Mouse (Mus musculus) gastrocnemius, postnatal 36 days (tissue): ENCODE data around the gene Arap1. TPM values are rescaled to one million over a fixed set of nuclear protein-coding genes. Genes with fewer than 3 reads are reported as not detected.

Source experiments
- DNase-seq, 2 experiments: peaks; one replicate each; pipeline ENCODE4 v3.0.0; 2022
- intact Hi-C: fragments of 180-260 bp; cut with DNase I; formaldehyde crosslinking; loops from one replicate; pipeline ENCODE4 v1.15.1; 2025
- total RNA-seq, 2 experiments: library from RNA; stranded (reverse); gene quantifications; 2 replicates each; pipeline ENCODE4 v1.2.3; 2021

The Arap1 gene
- total RNA-seq, 2 experiments from 2014 or later, result 15.6 to 25.5 TPM

DNA sequence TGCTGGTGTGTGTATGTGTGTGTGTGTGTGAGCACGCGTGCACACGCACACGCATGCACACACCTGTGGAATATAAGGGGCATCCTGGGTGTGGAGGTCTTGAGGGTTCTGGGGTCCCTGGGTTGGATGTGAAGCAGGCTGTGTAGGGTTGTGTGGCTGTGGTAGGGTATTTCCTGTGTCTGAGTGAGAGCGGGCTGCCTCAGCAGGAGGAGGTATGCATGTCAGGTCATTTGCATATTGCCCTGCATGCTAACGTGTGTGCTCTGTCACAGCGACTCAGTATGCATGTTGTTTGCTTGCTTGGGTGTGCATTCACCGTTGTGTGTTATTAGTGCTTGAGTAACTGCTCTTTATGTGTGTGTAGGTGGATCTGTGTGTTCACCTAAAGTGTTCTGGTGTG lies 74.8 kb downstream of the Arap1 start:
- no peak for DNase-seq
- intact Hi-C loops, result loop anchor here (1.0 kb wide), 1 partner anchor 448 kb away; the partner anchor contains the start of gene P2ry6

DNA sequence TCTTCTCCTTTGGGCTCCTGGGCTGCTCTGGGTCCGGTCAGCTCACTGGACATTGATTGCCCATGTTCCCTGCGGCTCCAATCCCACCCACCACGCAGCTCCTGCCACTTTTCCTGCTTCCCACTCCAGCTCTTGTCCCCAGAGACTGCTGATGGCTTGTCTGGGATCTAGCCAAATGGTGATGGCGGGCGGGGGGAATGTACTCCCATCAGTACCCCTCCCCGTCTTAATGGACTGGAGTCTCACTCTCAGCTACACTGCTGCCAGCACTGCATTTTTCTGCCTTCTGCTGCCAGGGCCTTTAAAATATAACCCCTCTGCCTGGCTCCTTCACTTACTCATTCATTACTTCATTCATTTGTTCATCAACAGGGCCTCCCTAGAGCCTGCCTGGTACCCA lies 76.1 kb downstream of the Arap1 start:
- DNase-seq, result no peak
- intact Hi-C loops, result no loop called here

DNA sequence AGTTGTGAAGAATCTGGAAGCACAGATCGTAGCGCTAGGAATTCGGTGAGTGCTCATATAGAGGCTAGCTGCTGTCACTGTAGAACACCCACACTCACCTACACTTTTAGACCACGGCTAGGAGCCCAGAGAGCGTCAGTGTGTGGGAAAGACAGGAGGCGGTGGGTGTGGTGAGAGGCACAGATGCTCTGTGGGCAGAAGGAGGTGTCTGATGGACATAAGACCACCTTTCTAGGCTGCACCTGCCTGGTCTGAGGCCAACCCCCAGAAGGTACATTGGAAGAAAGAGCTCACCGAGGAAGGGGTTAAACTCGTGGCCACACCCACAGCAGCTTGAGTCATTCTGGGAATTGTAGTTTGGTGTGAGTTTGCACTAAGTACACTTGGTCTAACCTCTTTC lies 78.8 kb downstream of the Arap1 start:
- DNase-seq, result no peak
- intact Hi-C loops, result loop anchor here (5.0 kb wide), 1 partner anchor 191 kb away; no protein-coding TSS in a partner anchor

DNA sequence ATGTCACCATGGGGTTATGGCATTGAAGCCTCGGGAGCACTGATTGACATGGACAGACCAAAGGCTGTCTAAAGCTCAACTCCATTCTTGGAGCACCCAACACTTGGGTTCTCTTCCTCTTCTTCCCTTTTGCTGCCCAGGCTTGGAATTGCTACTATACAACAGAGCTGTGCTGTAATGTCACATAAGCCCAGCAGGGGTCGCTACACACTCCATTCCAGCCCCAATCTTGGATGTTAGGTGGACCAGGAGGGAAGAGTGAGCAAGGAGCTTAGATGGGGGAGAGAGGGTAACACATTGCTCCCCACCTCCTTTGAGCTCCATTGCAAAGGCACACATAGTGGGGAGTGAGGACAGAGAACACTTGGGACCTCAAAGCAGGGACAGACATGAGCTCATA lies 79.9 kb downstream of the Arap1 start:
- intact Hi-C loops, result loop anchor here (2.0 to 5.0 kb wide), 2 partner anchors 113 to 190 kb away; no protein-coding TSS in a partner anchor

DNA sequence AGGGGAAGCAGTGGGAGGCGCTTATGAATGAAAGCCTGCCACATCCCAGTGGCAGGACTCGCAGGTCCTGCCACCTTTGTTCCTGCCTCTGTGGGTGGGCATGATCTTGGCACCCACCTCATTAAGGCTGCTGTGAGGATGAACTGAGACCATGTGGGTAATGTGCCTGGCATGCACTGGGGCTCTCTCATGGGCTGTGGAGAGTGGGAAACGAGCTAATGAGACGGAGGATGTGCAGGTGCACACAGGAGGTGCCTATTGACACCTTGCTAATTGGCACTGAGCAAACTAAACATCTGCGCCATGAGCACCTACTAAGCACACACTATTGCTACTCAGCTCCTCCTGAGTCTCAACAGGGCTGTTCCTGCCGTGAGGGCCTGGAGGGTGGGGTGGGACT lies 87.2 kb downstream of the Arap1 start:
- intact Hi-C loops, result no loop called here
- DNase-seq, result no peak

More for the DNA sequence above, 79.9 kb downstream of the Arap1 start:
- no peak for DNase-seq

DNA sequence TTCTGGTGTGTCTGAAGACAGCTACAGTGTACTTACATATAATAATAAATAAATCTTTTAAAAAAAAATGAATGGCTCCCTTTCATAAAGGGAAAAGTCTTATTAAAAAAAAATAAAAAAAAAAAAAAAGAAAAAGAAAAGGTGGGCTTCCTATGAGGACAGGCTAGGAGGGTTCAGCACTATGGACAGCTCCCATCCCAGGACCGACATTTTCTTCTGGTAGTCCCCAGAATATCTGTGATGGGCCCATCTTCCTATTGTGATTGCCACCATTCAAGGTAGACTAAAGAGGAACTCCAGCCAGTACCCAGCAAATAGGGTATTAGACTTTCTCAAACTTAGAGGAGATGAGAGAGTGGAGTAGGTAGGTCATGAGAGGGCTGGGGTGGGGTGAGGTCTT lies 90.0 kb downstream of the Arap1 start:
- DNase-seq, result no peak
- intact Hi-C loops, result no loop called here

DNA sequence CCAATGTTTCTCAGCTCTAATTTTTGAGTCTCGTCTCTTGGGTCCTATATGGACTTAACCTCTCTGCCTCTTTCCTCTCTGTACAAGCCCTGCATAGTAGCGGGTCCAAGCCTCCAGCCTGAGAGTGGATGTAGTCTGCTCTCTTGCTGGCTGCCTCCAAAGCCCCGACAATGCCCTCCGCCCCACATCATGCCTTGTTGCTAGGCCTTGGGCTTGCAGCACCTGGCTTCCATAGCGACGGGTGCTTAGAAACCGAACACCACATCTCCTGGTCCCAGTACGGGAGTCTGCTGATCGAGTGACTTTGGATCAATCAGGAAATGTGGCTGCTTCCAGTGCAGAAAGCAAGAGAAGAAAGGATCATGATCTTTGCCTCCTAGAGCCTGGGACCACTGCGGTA lies 95.2 kb downstream of the Arap1 start:
- intact Hi-C loops, result no loop called here
- DNase-seq, result no peak

DNA sequence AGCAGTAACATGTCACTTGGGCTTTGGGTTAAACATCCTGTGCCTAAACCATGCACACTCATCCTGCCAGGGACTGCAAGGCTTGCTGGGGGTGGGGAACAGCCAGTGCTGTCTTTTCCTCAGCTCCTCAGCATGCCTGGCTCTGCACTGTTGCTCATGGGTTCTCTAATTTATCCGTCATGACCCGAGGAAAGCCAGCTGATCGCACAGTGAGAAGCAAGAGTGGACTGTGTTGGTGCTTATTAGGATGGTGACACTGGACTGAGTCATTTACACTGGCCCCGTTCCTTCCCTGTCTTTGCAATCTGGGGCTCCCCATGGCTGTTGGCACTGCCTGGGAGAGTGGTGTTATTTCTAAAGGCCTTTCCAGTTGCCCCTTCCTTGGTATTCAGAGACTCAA lies 96.3 kb downstream of the Arap1 start:
- no peak for DNase-seq
- intact Hi-C loops, result no loop called here

DNA sequence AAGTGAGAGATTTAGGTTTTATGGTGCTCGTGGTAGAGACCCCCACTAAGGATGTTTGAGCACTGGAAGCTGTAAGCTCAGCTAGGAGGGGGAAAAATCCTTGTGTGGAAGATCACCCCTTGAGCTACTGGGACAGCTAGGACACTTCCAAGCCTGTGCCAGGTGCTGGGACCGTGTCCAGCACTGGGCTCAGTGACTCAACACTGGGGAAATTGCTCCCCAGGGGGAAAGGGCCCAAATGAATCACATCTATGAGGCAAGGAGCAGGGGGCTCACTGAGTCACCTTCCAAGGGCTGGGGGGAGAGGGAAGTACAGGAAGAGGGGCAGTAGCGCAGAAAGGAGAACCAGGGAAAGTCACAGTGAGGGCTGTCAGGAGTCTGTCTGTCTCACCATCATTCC lies 102.0 kb downstream of the Arap1 start:
- intact Hi-C loops, result loop anchor here (1.0 kb wide), 1 partner anchor 52 kb away; no protein-coding TSS in a partner anchor
- no peak for DNase-seq

DNA sequence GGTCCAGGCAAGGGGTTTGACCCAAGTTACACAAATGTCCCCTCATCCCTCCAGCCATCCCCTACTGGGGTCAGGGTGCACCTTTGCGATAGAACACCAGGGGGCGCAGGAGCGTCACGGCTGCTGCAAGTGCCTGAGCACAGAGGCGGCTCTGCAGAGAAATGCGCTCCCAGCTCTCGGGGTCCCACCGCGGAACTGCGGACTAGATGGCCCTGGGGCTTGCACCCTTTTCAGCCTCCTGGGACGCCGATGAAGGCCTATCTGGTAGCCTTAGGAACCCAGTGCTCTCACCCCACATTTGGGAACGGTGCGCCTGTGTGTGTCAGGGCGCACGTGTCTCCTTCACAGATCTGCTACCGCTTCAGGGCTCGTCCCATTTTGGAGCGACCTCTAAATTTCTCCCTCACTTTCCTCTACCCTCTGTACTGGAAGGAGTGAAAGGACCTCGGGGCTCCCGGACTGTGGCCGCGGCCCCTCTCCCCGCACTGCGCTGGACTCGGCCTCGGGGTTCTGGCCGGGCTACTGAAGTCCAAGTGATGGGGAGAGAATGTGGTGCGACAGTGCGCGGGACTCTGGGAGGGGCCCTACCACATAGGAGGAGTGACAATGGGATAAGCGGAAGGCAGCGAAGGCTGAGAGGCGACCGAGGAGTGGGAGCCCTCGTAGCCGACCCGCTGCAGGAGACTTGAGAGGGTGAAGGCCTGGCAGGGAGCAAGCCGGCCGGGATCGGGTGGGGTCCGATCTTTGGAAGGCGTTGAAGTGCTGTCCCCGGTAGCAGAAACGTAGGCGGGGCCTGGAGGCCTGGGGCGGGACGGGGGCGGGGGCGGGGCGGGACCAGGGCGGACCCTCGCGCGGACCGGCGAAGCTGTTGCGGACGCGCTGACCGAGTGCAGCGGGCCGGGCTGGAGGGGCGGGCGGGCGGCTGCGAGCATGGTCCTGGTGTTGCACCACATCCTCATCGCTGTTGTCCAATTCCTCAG lies 102.8 kb downstream of the Arap1 start:
- intact Hi-C loops, result loop anchor here (1.0 kb wide), 1 partner anchor 52 kb away; no protein-coding TSS in a partner anchor
- peak; percentile 84 to 88 for DNase-seq

DNA sequence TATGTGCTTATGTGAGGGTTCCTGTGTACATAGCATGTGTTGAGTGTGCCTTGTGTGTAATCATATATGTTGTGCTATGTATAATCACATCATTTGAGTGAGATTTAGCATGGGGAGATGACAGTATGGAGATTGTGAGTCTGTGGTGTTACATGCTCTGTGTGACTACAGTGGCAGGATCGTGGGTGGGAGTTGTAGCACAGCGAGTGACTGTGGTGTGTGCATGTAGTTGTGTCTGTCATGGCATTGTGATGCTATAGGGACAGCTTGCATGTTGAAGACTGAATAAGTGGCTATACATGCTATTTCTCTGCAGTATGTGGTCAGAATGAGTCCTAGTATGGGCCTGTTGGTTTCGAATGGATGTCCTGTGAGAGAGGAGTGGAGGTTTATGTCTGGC lies 104.8 kb downstream of the Arap1 start:
- intact Hi-C loops, result no loop called here
- DNase-seq, result no peak

DNA sequence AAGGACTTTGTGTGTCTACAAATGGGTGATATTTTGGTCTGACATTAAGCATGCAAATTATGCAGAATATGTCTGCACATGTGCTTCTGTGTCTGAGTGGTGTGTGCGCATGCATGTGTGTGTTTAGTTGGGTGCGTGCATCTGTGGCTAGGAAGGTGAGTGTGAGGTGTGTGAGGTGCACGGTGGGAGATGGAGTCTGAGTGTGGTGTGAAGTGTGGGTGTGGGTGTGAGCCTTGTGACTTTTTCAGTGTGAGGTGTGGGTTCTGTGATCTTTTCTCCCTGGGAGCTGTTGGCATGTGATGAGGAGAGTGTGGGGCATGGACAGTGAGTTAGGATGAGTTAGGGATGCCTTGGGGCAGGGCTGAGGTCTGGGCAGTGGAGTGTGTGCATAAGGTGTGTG lies 105.4 kb downstream of the Arap1 start:
- intact Hi-C loops, result no loop called here
- DNase-seq, result no peak

DNA sequence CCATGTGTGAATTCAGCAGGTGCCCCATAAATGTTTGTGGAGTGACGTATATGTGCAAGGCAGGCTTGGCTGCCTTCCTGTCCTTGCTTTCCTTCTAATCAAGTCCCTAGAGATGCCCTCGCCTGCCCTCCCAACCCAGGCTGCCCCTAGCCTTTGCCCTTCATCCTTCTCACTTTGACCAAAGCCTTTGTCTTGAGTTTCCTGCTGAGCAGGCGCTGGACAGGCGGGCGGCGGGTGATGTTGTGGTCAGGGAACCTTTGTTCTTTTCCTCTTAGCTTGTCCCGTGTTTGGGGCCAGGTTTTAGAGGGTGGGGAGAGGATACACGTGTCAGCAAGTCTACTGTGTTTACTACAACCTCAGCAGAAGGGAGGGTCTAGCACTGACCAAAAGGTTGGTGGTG lies 105.9 kb downstream of the Arap1 start:
- intact Hi-C loops, result no loop called here
- no peak for DNase-seq

DNA sequence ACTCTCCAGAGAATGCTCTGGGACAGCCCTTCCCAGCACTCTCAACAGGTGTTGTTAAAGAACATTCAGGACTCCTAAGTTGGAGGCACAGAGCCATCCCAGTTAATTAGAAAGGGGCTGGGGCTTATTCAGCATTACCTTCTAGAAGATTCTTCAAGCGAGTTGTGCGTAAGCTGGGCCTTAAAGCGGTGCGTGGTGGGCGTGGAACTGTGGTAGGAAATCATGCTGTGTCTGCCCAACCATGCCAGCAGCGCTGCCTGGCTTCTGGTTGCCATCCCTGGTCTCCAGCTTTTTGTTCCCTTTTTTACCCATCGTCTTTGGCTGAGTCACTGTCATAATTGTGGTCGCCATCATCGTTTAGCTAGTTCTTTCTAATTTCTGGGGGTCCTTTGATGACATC lies 106.6 kb downstream of the Arap1 start:
- no peak for DNase-seq
- intact Hi-C loops, result no loop called here

DNA sequence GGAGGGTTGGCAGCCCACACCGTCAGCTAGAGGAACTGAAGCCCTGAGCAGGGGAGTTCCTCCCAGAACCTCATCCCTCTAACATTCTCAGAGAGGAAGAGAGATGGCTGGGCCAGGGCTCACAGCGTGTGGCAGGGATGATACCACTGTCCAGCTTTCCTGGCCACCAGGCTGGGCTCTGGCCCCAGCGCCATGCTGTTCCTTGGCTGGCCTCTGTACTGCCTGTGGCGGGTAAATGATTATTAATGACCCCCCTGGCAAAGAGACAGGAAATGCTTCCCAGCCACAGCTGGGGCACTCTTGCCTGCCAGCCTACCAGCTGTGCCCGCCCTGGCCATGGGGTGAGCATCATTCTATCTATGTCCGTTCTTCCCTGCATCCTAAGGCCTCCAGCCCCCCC lies 107.3 kb downstream of the Arap1 start:
- no peak for DNase-seq
- intact Hi-C loops, result no loop called here

DNA sequence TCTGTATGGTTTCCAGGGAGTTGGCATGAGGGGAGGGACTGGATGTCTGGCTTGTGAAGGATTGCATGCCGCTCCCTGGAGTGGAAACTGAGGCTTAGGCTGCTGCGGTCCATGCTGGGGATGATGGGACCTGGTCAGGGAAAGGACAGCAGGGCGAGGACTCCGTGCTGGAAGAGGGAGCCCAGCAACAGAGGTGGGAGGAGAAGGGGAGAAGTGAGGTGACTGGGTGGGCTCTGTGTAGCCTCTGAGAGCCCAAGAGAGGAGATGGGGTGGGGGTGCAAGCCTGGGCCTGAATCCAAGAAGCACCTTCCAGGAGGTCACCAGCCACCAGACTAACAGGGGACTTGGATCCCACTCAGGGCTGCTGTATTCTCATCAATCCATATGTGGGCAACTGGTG lies 108.5 kb downstream of the Arap1 start:
- intact Hi-C loops, result no loop called here
- no peak for DNase-seq

DNA sequence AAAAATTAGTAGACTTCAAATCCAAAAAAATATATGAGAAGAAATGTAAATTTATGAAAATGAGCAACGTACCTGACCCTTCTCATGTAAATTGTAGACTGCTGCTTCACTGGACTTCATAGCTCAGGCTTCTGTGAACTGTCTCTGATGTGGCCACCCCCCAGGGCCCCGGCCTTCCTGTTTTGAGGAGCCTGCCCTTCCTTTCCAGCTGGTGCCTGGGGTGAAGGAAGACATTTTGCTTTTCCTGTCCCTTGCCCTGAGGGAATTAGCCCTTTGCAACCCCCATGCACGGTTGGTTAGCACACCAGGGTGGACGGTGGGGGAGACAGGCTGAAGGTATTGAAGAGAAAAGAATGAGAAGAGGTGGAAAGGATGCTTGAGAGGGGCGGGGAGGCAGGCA lies 108.9 kb downstream of the Arap1 start:
- intact Hi-C loops, result no loop called here
- no peak for DNase-seq

DNA sequence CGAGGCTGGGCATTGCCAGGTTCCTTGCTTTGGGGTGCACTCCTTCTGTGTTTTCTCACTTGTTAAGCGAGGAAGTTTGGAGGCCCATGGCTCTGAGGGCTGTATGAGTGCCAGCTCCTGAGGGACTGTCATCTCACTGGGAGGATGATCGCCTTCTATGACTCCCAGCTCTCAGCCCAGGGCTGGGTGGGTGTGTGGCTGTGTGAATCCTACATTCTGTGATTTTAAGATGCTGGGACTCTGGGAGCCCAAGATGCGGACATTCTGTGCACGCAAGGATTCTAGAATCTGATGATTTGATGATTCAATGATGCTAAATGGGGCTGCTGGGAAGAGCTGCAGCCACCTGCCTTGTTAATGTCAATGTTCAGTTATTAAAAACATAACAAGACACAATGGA lies 109.4 kb downstream of the Arap1 start:
- no peak for DNase-seq
- intact Hi-C loops, result no loop called here

DNA sequence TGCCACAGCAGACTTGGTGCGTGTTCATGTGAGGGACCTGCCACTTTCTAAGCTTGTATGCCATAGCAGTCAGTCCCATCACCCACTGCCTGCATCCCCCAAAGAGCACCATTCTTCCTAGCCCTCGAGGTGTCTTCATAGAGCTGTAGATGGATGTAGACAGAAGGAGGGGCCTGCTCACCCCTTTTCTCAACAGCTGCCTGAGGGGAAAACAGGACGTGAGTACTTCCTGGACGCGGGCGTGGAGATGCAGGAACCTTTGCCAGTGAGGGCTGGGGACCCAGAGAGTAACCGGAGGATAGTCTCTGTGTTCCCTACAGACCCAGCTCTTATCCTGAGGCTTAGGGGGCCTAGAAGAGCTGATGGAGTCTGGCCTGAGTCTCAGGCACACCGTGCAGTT lies 109.9 kb downstream of the Arap1 start:
- DNase-seq, result no peak

DNA sequence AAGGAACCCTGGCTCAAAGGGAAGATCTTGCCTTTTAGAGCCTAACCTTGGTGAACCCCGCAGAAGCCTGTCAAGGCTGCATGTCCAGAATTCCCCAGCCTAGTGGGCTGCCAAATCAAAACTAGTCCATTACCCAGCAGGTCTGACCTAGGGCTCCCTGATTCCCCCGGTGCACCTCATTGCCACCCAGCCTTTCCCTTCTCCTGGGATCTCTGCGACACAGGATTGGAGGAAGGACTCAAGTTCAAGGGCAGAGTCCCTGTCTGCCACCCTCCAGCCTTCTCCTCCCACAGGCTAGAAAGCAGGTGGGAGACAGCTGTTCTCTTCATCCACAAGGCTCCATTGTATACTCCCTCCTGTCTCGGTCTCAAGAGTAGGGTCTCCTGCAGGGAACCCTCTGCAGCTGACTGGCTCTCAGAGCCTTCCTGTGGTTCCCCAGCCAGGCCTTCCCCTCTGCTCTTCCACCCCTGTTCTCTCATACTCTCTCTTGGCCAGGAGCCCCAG lies 110.5 kb downstream of the Arap1 start:
- intact Hi-C loops, result no loop called here
- DNase-seq, result no peak

More for the DNA sequence above, 109.9 kb downstream of the Arap1 start:
- intact Hi-C loops, result no loop called here

DNA sequence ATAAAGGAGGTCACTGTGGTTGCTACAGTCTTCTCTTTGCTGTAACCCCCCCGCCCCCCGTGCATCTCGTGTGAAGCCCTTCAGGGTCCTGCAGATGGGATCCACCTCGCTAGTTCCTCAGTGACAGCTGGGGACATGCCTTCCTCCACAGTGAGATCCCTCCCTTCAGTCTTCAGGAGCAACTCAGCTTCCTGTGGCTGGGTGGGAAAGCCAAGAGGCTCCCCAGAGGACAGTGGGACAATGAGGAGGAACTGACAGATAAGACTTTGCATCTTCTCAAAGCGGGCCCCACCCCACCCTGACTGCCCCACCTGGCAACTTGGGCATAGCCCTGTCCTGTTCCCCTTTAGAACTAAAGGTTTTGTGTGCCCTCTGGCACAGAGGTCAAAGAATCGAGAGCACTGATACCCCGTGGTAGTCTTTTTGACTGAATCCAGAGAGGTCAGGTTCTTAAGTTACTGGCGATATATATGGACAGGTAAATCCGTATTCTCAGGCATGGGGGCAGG lies 111.5 kb downstream of the Arap1 start:
- intact Hi-C loops, result no loop called here
- no peak for DNase-seq
